Mouse (Mus musculus) stomach, postnatal 0 days (tissue): ENCODE results near the gene Cers6. TPM values are rescaled to one million over a fixed set of nuclear protein-coding genes. Genes with fewer than 3 reads are reported as not detected.

Experiments
- ATAC-seq: fragments of 200-750 bp; cut with Nextera tagmentation; 2 replicates; pipeline ENCODE4 v1.8.0; 2017; ENCODE audit not compliant: low FRiP score, low TSS enrichment
- DNase-seq: peaks from one replicate; pipeline ENCODE4 v3.0.0-alpha.2; 2016; ENCODE audit warnings: low spot score
- H3K27ac ChIP-seq: fragments of 300-500 bp; sonication (generic); replicated peaks from 2 replicates; pipeline ENCODE4 v1.5.1; 2014; ENCODE audit warnings: mild to moderate bottlenecking, control low read depth
- H3K27me3 ChIP-seq: fragments of 300-500 bp; sonication (generic); 2 replicates; pipeline ENCODE4 v1.6.1; 2014; ENCODE audit warnings: low read length; ENCODE audit not compliant: control insufficient read depth, insufficient read depth
- H3K36me3 ChIP-seq: fragments of 300-500 bp; sonication (generic); 2 replicates; pipeline ENCODE4 v1.6.1; 2014; ENCODE audit warnings: low read length, mixed read lengths; ENCODE audit not compliant: control insufficient read depth, insufficient read depth
- H3K4me1 ChIP-seq: fragments of 300-500 bp; sonication (generic); replicated peaks from 2 replicates; pipeline ENCODE4 v1.6.1; 2014; ENCODE audit warnings: antibody characterized with exemption; ENCODE audit not compliant: control insufficient read depth, insufficient read depth
- H3K4me2 ChIP-seq: fragments of 300-500 bp; sonication (generic); replicated peaks from 2 replicates; pipeline ENCODE4 v1.6.1; 2014; ENCODE audit warnings: low read depth, mild to moderate bottlenecking, control low read depth, moderate library complexity
- H3K4me3 ChIP-seq: fragments of 300-500 bp; sonication (generic); 2 replicates; pipeline ENCODE4 v1.5.1; 2014; ENCODE audit warnings: low read depth, low read length, control low read depth
- H3K9ac ChIP-seq: fragments of 300-500 bp; sonication (generic); 2 replicates; pipeline ENCODE4 v1.6.1; 2014; ENCODE audit warnings: mild to moderate bottlenecking, low read length, control low read depth, mixed read lengths
- H3K9me3 ChIP-seq: fragments of 300-500 bp; sonication (generic); 2 replicates; pipeline ENCODE4 v1.6.1; 2016; ENCODE audit warnings: low read length; ENCODE audit not compliant: control insufficient read depth
- CTCF ChIP-seq: IDR thresholded peaks from 2 replicates; pipeline ENCODE4 v1.5.1; 2016; ENCODE audit warnings: antibody characterized with exemption, low read depth, mild to moderate bottlenecking, moderate library complexity
- EP300 ChIP-seq: optimal IDR thresholded peaks from 2 replicates; pipeline ENCODE3; 2016; ENCODE audit warnings: antibody characterized with exemption
- WGBS: fragments of 180-500 bp; shearing (Covaris S2); extraction: QIAGEN DNeasy Blood & Tissue Kit; methylation state at CpG from one replicate; pipeline ENCODE4 v1.1.7; 2014; 5-methylcytosine and 5-hydroxymethylcytosine counted together
- polyA plus RNA-seq: library from polyadenylated mRNA; unstranded; fragments of >200 nt; fragmentation: Nextera tagmentation; extraction: Ambion mirVana; gene quantifications from 2 replicates; pipeline ENCODE4 v1.2.1, GENCODE M21; 2015

The Cers6 gene
- polyA plus RNA-seq, 1 experiment from 2014 or later = 8.0 TPM

GRCm38 (mm10) chr2:69129425-69130210, 268.4 kb downstream of the Cers6 start:
- 44% methylated on average over 7 of the region's 7 CpGs for WGBS
- Histone ChIP-seq H3K4me2 (no peak overlapping the region), H3K4me1 (no peaks in the 10 kb centered on the region), H3K4me3 (no peak overlapping the region), H3K9ac (no peak overlapping the region), H3K27me3 (no peaks in the 10 kb centered on the region), H3K9me3 (no peaks in the 10 kb centered on the region), H3K36me3 (no peaks in the 10 kb centered on the region), H3K27ac (no peak overlapping the region)
- DNase-seq (no peak), ATAC-seq (no peak)
- TF ChIP-seq EP300 = no peak
- no peak for TF ChIP-seq CTCF

- Histone ChIP-seq H3K27me3 (no peaks in the 10 kb centered on the region), H3K9ac (no peak overlapping the region), H3K4me3 (no peak overlapping the region), H3K4me1 (no peaks in the 10 kb centered on the region), H3K9me3 (no peaks in the 10 kb centered on the region), H3K4me2 (no peak overlapping the region), H3K27ac (no peak overlapping the region), H3K36me3 (no peaks in the 10 kb centered on the region)
- ATAC-seq = no peak
- TF ChIP-seq CTCF (no peak), EP300 (no peak)
- 50% methylated on average over 3 of the region's 3 CpGs for WGBS
- DNase-seq = peak; percentile 22
Observed at GRCm38 (mm10) chr2:69132046-69132445, 270.8 kb downstream of the Cers6 start.

- no peaks in the 10 kb centered on the region for H3K4me1 ChIP-seq
- no peaks in the 10 kb centered on the region for H3K9me3 ChIP-seq
- ATAC-seq (no peak), DNase-seq (peak; percentile 22)
- TF ChIP-seq EP300 (no peak), CTCF (no peak)
- H3K4me3 ChIP-seq = no peak overlapping the region
- H3K9ac ChIP-seq = no peak overlapping the region
- 0 out of 2 replicates have a peak overlapping the region, but pooled peaks have one; percentile 18 for H3K27ac ChIP-seq
- 47% methylated on average over 5 of the region's 5 CpGs for WGBS
- no peaks in the 10 kb centered on the region for H3K27me3 ChIP-seq
- H3K36me3 ChIP-seq = no peaks in the 10 kb centered on the region
- no peak overlapping the region for H3K4me2 ChIP-seq
Observed at GRCm38 (mm10) chr2:69132488-69133040, 271.3 kb downstream of the Cers6 start.

GRCm38 (mm10) chr2:69134186-69134585, 272.9 kb downstream of the Cers6 start:
- no peak for TF ChIP-seq CTCF
- no peak for TF ChIP-seq EP300
- no peak overlapping the region for H3K4me3 ChIP-seq
- no peaks in the 10 kb centered on the region for H3K9me3 ChIP-seq
- H3K4me1 ChIP-seq = no peaks in the 10 kb centered on the region
- no peak for DNase-seq
- WGBS = 87% methylated on average over 1 of the region's 1 CpGs
- H3K27me3 ChIP-seq = no peaks in the 10 kb centered on the region
- H3K36me3 ChIP-seq = no peaks in the 10 kb centered on the region
- no peak overlapping the region for H3K27ac ChIP-seq
- ATAC-seq = no peak
- no peak overlapping the region for H3K9ac ChIP-seq
- H3K4me2 ChIP-seq = no peak overlapping the region

- 80% methylated on average over 9 of the region's 9 CpGs for WGBS
Observed at GRCm38 (mm10) chr2:69134937-69135336, 273.7 kb downstream of the Cers6 start.

More at GRCm38 (mm10) chr2:69134937-69135336, 273.7 kb downstream of the Cers6 start:
- TF ChIP-seq EP300 = no peak
- TF ChIP-seq CTCF = no peak
- Histone ChIP-seq H3K4me3 (no peak overlapping the region), H3K9ac (no peak overlapping the region), H3K27me3 (no peaks in the 10 kb centered on the region), H3K27ac (peak overlapping the region; percentile 67), H3K4me1 (no peaks in the 10 kb centered on the region), H3K4me2 (no peak overlapping the region), H3K9me3 (no peaks in the 10 kb centered on the region), H3K36me3 (no peaks in the 10 kb centered on the region)
- ATAC-seq (no peak), DNase-seq (no peak)
